Mouse (Mus musculus) CD8-positive naive resting alpha-beta T cell, adult 2 months (primary cell): ENCODE data around the gene Gna15.

Experiments used
- DNase-seq, 2 experiments: peaks; one replicate each; pipeline ENCODE4 v3.0.0; 2022; ENCODE audit warnings: low read depth in 2 of 2, low spot score in 2 of 2

The Gna15 gene

DNA sequence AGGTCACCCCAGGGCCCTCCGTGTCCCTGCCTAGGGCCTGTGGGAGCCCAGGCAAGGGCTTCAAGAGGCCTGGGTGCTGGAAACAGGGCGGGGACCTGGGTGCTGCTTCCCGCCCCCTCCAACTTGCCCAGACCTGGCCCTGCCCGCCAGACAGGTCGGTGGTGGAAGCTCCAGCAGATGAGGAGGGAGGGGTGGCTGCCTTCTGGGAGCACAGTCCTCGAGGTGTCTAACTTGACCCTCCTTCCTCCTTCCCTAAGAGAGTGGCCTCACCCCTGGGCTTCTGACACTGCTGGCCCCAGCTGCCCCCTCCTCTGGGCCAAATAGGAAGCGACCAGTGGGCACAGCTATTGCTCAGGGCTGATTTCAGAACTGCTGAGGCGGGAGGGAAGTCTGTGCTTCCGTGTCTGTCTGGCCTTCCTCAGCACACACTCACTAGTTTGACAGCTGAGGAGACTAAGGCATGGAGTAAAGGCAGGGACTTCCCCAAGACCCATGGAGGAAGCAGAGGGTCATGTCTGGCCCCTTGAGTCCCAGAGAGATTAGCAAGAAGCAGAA, at the start of gene Gna15:
Gene Gna15, minus strand, starts transcription at position 175 of the 555 bp plus-strand sequence.
- DNase-seq = no peak

DNA sequence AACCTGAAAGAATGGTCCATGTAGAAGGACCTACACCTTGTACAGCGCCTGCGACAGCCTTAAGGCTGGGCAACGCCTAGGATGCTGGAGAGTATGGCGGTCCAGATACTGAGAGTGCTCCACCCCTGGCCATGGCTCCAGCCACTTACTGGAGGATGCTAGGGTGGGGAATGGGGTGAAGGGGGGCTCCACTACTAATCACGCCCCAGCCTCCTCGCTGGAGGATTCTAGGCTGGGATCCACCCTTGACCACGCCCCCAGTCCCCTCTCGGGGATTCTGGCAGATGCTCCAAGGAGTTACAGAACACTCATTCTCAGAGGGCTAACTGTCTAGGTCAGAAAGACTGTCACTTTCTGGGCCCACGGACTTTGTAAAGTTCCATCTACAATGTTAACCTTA, 49.0 kb upstream of the Gna15 start:
- DNase-seq = no peak

DNA sequence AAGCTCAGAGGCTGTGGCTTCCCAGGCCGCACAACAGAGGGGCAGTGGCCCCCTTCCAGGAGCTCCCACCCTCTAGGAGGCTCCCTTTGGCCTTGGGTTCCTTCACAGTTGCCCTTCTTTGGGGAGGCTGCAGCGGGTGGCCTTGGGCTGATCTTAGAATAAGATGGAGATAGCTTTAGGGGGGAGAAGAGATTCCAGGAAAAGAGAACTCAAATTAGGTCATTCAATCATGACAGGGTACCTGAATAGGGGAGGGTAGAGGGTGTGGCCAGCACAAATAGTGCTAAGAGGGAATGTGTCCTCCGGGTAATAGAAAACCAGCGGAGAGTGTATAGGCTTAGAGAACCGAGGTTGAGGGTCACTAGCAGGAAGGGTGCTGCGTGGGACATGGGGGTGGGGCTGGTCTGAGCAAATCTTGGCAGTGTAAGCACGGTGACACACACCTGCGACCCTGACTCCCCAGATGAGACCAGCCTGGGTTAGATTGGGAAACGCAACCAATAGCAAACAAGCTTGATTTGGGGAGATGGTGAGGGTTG, 48.2 kb upstream of the Gna15 start:
- no peak for DNase-seq

DNA sequence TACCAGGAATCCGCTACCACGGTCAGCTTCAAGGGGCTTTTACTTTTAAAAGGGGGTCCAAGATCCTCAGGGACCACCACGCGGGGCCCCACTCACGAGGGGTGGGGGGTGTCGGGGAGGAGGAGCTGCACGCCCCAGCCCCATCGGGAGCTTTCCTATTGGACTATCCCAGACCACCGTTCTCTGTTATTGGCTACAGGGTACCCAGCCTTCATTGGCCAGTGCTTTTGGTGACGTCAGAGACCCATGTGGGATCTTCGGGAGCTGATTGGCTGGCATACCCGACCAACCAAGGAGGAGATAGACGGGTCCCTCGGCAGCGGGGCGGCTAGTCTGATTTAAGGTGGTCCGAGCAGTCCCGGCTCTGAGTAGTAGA, 47.5 kb upstream of the Gna15 start:
- DNase-seq = peak; percentile 81 to 82

DNA sequence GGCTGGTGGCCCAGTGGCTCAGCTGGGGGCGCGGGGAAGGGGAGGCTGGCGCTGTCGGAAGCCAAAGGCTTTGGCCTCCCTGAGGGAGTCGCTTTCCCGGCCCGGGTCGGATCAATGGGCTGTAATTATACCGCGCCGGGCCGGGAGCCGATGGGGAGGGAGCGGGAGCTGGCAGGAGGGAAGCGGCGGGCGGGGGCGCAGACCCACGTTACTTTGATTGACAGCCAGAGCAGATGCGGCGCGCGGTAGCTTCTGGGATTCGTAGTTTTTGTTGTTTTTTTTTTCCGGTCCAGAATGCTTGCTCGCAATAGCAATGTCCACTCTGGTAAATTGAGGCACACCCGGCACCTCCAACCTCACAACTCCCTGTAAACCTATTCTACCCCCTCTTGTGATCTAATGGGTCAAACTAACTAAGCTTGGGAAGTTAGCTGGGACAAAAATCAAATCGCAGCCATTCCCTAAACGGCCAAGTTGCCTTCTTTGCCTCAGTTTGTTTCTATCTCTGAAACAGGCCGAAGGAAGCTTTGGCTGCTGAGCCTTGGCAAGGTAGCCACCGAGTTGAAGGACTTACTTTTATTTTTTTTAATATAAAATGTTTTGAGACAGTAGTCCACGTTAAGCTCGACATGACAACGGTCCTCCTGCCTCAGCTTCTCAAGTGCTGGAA, 46.9 kb upstream of the Gna15 start:
- DNase-seq = peak; percentile 51 to 58

DNA sequence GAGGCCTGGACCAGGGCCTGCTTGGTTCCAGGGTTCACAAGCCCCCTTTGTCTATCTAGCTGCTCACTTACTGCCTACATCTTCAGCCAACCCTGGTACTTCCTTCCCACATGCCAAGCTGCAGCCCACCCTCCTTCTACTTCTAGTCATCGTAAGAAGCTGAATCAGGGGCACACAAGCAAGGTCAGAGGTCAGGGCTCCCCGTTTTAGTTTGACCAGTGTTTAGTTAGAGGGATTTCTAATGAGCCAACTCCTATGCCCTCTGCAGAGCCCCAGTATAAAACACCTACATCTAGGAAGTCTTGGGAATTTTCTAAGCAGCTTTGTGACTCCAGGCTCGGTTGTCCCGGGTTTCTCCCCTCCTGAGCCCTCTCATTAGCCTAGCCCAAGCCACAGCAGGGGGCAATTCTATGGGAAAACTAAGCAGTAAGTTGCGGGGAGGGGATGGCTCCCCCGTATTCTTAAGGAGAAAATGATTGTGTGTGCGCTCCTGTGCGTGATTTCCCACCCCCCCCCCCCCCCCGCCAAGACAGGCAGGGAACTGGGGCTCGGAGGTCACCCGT, 46.3 kb upstream of the Gna15 start:
- DNase-seq = no peak

DNA sequence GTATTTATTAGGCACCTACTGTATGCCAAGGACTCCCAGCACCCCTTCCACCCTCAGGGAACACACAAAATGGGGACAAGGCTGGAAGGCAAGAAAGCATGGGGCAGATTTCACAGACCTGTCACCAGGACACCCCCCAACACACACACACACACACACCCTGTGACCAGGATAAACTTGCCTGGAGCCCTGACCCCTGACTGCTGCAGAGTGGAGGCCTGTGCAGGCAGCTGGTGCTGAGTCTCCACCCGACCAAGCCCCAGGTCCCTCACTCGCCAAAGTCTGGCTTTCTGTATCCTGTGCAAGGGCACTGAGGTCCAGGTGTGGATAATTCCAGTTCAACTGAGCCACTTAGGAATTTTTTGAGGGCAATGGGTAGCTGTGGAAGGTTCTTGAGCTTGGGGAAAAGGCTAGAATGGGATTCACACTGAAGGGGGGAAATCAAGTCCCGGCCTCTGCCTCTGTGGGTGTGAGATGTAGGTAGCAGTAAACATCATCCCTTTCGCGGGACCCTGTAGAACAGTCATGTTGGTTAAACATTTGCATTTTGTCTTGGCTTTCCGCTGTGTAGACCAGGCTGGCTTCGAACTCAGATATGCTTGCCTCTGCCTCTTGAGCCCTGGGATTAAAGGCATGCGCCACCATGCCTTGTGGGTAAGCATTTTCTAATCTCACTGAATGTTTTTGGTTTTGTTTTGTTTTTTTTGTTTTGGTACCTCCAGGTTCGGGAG, 45.6 kb upstream of the Gna15 start:
- no peak for DNase-seq

DNA sequence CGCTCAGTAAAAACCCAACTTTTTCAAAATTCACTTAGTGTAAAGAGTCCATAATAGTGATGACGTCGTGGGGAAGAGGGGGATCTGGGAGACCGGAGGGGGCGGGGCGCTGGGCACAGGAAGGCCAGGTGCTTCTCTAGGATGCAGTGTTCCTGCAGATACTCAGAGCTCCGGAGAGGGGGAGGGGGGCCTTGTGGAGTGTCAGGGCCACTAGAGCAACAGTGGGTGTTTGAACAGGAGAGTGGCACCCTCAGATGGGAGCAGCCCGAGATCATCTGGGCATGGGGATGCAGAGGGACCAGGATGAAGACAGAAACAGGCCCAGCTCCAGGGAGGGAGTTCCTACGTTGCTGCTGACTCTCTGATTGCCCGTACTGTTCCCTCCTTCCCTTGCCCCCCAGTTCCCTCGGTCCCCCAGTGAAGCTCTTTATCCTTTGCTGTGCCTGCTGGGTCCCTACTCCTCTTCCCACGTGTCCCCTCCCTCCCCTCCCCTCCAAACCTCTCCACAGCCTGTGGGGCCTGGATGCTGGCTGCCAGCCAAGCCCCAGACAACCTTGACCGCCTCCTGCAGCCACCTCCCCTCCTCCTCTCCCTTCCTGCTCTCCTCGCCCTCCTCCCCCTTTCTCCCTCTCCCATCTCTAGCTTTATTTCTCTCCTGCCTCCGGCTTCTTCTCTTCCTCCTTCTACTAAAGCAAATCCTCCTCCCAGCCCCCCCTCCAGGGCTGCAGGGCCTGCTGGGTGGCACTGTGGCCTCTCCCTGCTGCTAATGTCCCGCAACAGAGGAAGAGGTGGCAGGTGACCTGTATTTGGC, 44.6 kb upstream of the Gna15 start:
- no peak for DNase-seq

DNA sequence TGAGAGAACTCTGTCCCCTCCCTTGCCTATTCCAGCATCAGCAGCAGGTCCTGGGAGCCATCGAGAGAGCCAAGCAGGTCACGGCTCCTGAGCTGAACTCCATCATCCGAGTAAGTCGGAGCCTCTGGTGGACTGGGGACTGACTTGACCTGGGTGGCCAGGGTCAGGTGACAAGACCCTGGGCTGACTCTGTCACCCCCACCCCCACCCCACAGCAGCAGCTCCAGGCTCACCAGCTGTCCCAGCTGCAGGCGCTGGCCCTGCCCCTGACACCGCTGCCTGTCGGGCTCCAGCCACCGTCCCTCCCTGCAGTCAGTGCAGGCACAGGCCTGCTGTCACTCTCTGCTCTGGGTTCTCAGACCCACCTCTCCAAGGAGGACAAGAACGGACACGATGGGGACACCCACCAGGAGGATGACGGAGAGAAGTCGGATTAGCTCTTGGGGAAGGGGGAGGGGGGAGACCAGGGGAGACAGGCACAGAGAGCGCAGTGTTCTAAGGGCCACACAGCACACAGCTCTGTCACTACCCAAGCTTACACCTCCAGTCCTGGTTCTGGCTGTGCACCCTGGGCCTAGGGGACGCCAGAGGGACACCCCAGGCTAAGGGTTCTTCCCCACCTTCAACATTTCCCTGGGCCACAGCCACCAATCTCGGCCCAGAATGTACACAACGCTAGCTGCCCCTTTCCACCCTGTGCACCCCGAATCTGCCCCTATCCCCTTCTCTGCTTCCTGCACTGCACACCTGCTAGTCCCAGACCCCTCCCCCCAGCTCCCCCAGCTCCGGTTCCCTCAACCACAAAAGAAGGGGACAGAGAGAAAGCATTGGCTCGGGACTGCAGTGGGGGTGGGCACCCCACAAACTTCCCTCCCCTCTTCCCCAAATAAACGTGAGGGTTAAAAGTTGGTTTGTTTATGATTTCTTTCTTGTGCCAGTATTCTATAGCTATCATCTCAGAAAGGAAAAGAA, 41.5 kb upstream of the Gna15 start:
- no peak for DNase-seq

DNA sequence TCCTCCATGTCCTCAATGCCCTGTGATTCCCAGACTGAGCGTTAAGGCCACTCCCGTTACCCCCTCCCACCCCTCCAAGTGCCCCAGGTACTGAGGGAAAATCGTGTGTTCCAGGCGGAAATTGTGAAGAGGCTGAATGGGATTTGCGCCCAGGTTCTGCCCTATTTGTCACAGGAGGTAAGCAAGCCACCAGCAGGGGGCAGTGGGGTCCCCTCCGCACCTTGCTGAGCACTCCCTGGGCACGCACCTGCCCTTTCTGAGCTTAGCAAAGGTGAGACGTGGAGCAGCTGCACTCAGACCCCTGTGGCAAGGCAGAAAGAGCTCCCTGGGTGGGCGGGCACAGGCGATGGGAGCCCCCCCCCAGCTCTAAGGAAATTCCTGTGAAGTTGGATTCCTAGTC, 40.7 kb upstream of the Gna15 start:
- DNase-seq = peak; percentile 60 to 73

DNA sequence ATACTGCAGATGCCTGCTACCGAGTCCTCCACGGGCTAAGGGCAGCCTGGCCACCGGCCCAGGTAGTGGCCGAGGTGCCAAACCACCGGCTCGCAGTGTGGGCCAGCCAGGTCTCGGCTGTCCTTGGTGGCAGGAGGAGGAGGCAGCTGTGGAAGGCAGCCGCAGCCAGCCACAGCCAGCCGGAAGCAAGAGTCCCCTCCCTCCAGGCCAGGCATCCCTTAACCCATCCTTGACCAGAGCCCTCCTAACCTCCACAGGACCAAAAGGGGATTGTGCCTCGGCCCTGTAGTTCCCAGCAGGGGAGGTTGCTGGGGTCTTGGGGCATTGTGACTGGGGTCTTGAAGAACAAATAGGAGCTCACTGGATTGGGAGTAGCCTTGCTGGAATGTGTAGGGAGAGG, 40.2 kb upstream of the Gna15 start:
- DNase-seq = no peak

DNA sequence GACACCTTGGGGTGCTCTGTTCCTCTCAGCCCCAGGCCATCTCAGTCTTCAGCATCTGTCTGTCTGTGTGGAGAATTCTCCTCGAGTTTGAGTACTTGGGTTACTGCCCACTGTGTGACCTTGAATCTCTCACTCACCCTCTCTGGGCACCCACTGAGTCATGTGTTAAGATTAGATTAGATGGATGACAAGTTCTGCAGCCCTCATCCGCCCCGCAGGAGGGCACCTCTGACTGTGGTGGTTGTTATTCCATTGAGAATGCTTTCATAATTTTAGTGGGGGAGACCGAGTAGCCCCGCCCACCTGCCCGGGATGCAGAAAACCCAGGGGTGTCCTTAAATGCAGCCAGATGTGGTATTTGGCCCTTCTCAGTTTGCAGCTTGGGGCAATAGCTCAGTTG, 39.5 kb upstream of the Gna15 start:
- DNase-seq = no peak

DNA sequence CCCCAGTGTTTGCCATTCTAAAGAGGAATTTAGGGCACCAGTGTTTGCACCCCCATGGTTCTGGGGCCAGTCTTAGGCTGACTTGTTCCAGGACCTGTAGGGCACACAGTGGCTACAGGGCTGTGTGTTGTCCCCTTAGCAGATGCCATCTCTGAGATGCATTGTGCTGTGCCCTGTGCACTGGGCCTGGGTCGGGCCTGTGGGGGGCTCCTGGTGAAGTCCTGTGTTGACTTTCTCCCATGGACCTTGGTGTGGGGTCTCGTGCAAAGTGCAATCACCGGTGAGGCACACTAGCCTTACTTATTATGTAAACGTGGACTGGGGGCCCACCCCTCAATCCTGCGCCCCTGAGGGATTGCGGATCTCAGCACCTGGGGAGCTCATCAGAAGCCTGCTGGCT, 38.4 kb upstream of the Gna15 start:
- no peak for DNase-seq

DNA sequence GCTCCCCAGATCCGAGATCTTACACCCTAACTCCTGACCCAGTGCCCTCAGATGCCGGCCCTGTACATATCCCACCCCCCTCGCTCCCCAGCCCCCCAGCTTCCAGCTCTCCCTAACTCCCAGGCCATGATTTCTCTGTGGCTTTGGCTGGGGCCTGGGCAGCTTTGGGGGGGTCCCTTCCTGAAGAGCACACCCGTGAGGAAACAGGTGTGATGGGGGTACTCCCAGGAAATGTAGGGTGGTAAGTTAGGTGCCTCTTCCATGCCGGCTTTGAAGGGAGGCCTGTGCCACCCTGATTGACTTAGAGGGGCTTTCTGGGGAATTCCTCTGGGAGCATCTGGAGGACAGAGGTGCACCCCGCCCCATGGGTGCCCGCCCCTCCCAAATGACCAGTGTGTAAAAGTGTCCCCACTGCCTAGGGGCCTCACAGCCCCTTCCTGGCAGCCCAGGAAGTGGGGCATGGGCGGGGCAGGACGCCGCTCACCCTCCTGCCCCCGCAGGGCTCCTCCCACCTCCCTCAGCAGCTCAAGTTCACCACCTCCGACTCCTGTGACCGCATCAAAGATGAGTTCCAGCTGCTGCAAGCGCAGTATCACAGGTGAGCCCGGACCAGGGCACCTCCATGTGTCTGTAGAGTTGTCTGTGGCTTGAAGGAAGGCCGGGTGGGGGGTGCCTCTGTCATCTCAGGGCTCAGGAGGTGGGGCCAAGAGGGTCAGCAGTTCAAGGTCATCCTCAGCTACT, 36.9 kb upstream of the Gna15 start:
- DNase-seq = peak; percentile 79 to 86

DNA sequence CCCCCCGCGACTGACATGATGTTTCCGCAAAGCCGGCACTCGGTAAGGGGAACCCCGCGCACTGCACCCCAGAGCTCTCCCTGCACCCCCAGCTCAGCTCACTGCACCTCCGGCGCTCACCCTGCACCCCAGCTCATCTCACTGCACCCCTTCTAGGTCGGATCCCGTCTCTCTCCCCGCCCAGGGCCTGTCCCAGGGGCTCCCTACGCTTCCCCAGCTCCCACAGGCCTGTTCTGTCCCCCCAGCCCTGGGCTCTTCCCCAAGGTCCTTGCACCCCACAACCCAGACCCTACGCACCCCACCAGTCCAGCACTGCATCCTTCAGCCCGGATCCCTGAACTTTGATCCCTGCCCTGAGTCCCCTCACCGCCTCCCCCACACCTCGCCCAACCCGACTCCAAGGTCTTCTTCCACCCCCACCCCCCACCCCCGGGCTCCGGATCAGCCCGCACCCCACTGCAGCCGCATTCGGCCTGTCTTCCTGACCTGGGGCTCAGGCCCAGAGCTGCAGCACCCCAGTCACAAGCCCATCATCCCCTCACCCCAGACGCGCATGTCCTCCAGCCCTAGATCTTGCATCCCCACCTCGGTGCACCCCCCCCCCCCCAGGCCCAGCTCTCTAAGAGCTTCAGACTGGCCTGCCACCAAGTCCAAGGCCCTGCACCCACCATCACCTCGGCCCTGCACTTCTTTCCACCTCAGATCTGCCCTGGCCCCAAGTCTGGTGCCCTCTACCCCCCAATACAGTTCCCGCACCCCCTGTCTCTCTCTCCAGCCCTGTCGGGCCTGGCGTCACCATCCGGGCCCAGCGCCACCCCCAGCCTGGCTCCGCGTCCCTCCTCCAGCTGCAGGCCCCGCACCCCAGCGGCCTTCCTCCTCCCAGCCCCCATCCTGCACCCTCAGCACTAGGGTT, 35.9 kb upstream of the Gna15 start:
- peak; percentile 31 to 52 for DNase-seq

DNA sequence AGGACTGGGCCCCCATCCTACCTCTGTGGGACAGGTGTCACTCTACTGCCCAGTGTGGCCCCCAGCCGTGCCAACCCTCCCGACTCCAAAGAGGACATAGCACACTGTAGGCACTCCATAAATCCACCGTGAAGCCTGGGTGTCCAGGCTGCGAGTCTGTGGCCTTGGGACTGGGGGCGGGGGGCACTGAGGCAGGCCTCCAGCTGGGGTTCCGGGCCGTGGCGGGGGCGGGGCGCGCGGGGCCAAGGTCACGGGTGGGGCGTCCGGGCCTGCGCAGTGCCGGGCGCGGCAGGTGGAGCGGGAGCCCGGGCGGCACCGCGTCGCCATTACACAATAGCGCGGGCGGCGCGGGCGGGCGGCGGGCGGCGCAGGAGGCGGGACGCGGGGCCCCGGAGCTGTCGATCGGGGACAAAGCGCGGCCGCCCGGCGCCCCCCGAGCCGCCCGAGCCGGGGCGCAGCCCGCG, 35.2 kb upstream of the Gna15 start, which contains the start of gene Aes:
Gene Aes, plus strand, starts transcription at position 326 of the 464 bp plus-strand sequence.
- DNase-seq = peak; percentile 48 to 58

DNA sequence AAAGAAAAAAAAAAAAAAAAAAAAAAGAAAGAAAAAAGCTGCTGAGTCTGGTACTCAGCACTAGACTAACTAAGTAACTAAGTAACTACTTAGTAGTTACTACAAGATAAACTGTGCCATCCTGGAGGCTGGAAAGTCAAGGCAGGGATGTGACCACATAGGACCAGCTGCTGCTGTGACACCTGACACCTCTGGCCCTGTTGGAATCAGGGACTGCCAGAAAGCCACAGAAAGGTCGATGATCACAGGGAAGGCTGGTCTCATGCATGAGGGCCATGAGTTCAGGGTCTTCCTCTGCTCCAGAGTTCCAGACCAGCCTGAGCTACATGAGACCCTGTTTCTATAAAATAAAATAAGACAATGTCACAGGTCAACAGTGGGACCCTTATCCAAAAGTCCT, 33.5 kb upstream of the Gna15 start:
- no peak for DNase-seq

DNA sequence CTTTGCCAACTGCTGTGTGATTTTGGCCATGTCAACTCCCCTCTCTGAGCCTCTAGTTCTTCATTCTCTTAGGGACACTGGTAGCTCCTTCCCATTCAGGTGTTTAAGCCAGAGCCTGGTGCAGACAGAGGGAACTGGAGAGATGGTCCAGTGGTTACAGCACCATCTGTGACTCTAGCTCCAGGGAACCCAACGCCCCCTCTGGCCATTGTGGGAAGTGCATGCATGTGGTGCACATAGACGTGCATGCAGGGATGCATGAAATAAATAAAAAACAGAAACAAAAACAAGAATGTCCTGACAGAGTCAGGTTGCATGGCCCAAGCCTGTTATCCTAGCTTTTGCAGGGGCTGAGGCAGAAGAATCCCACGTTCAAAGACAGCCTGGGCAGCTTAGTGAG, 32.3 kb upstream of the Gna15 start:
- DNase-seq = peak in 1 of 2 experiments; percentile 28
